Mouse (Mus musculus) urinary bladder, adult 18-20 months (tissue): ENCODE measurements around the gene Nudt19.
"Not testable (repeated sequence)": the region's sequence is repeated elsewhere in the genome, so short reads cannot be mapped to it uniquely, and the experiment has no call there.

Experiments used
- DNase-seq, 2 experiments: peaks; one replicate each; pipeline ENCODE4 v3.0.0; 2022; ENCODE audit warnings: low spot score in 2 of 2, mixed read lengths in 2 of 2

Gene Nudt19

DNA sequence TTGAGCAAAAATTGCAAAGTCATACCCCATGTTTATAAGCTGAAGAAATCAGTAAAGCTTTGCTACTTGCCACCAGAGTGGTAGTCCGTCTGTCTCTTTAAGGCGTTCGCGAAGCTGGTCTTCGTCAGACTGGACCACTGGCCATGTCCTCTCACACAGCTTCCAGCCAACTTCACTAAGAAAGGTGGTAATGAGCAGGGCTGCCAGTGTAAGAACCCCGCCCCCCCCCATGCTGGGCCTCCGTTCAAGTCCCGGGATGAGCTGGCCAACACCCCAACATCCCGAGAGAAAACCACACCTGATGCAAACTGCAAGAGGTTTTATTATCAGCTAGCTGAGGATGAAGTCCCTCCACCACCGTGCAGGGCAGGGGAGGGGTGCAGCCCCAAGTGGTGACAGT is 8.8 kb upstream of the Nudt19 start:
- DNase-seq = not testable (repeated sequence)

DNA sequence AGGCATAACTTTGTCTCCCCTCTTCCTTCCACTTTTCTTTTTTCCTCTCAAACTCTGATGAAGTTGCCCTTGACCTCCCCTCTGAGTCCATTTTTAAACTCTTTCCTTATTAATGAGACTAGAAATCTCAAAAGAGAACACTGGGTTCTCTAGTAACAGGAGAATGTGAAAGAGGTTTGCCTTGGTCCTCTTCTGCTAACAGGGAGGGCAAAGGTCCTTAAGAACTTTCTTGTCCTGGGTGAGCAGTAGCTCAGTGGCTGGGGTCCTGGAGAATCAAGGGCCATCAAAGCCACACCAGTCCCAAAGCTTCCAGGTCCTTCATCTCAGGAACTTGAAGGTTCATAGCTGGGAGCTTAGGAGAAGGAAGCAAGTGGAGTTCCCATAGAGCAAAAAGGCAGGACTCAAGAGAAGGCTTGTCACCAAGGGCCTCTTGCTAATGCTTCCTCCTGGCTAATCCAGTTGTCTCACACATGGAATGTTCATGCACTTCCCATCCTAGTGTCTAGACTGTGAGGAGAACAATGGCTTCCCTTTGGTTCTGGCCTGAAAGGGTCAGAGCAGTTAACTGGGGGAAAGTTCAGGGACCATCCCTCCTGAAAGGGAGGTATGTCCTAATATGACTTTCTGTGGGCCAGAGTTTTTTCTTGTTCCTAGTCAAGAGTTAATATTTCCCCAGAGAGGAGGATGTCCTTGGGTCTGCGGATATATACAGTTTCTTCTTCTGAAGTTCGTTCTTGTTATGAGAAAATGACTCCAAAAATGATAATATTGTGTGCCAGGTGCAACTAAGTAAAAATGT is 8.2 kb upstream of the Nudt19 start:
- no peak for DNase-seq

DNA sequence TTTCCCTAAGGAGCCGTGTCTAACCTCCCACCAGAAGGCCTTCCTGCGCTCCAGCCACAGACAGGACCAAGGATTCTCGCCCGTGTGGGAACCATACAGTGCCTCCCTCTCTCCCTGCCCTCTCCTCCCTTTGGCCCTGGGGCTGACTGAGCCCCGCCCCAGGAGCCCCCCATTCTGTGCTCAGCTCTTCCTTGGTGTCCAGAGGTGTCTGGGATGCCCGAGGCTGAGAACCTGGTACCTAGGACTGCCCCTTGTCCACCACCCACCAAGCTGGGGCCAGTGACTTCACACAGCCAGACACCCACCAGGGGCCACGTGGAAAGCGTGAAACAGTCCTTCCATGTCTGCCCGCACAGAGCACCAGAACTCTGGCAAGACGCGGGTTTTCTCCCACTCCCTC is 7.0 kb upstream of the Nudt19 start:
- DNase-seq = no peak

DNA sequence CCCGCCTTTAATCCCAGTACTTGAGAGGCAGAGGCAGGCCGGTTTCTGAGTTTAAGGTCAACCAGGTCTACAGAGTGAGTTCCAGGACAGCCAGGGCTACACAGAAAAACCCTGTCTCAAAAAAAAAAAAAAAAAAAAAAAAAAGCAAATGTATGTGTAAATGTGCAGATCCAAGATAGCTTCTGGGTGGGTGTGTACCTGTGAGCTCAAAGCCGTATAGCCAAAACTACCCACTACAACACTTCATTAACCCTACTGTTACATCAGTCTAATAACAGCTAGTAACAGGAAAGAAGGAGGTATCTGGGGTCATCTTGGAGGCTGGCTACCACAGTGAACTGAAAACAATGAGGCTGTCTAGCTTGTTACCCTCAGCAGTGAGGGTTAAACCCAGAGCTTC is 3.7 kb upstream of the Nudt19 start:
- no peak for DNase-seq

DNA sequence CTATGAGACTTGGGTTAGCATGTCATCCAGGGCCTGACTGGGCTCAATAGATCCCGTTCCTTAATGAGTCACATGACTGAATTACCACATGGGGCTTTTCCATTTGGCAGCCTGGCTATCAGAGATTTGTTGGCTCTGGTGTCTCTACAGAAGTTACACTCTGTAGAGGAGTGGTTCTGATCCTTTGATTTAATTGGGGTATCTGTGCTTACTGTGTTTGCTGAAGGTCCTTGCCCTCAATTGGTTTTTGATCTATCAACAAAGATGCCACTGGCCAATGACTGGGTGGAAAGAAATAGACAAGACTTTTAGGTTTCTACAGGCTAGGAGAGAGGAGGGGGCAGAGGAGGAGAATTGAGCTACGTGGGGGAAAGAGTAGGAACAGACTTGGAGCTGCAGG is 2.6 kb upstream of the Nudt19 start:
- DNase-seq = no peak

DNA sequence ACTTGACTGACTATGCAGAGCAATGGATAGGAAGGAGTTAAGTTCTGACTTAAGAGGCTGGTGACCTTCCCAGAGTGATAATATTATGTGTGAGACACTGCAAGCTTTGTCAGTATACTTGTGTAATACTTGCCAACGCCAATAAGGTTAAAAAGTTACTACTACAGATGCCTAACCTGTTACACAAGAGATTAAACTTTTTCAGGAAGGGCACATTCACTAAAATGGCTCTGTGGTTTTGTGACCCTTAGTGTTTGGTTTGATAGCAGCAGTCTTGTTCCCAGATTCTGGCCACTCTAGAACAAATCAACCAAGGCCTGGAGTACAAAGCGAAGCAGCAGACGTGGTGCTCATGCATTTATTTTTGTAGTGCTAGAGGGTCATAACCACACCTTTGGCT is 1.5 kb upstream of the Nudt19 start:
- DNase-seq = no peak

DNA sequence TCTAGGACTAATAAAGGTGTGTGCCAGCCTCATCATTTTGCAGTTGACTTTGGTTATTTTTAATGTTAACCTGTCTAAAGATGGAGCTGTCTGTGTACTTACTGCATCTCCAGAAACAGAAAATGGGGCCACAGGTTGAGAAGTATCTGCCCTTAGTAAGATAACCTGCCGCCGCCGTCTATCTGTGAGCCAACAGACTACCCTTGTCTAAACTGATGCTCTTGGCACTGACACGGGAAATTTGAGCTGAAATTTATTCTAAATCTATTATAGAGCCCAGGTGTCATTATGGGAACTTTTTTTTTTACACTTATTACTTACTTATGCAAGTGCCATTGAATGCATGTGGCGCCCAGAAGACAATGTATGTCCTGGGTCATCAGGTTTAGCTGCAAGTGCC is 801 bp upstream of the Nudt19 start:
- DNase-seq = no peak

DNA sequence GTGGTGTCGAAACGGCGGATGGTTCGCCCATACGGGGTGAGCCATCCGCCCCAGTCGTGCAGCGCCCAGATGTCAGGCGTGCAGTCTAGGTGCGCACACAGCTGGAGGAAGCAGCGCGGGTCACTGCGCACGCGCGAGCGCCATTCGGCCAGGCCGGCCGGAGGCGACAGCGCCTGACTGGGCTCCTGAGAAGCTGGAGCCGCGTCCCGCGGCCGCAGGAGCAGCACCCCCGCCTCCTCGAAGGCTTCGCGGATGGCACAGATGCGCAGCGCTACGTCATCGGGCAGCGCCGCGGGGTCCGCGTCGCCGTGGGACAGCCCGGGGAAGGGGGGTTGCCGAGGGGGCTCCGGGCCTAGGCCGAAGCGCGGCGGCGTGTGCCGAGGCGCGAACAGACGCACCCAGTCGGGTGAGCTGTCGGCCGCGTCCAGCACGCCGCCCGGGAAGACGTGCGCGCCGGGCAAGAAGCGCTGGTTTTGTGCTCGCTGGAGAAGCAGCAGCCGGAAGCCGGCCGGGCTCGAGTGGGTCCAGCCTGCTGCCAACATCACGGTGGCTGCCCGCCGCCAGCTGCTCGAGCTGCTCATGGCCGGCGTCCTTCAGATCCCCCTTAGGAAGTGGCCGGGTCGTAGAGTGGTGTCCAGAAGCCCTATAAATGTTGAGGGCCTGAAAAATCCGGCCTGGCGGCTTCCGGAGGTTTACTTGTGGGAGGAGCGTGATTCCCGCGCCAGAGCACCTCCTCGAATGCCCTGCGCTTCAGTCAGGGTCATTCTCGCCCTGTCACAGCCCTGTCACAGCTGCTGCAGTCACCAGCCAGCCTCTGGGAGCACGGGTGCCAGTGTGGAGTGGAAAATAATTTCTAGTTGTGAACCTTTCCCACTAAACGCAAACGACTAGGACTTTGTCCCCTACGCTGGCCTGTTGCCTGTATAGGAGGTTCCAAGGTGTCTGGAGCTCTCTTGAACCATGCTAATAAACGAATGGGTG is 590 bp downstream of the Nudt19 start:
- peak; percentile 73 to 78 for DNase-seq

DNA sequence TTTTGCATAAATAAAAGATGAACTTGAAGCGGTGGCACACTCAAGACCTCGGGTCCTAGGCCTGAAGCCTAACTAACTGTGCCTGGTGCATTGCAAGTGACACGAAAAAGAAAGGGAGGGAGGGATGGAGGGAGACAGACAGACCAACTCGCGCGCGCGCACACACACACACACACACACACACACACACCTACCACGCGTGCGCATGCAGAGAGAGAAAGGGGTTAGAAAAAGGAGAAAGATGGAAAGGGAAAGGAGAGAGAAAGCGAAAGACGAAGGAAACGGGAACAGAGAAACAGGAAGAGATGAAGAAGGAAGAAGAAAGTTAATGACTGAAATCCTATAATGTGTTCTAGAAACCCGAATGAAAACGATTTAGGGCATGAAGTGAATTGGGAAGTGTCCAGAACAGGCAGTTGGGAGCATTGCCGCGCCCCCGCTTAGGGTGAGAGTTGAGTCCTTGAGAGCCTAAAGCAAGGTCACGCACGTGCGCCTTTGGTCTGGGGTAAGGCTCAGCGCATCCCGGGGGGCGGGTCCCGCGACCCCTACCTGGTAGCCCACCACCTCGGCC is 1.4 kb downstream of the Nudt19 start:
- DNase-seq = no peak

DNA sequence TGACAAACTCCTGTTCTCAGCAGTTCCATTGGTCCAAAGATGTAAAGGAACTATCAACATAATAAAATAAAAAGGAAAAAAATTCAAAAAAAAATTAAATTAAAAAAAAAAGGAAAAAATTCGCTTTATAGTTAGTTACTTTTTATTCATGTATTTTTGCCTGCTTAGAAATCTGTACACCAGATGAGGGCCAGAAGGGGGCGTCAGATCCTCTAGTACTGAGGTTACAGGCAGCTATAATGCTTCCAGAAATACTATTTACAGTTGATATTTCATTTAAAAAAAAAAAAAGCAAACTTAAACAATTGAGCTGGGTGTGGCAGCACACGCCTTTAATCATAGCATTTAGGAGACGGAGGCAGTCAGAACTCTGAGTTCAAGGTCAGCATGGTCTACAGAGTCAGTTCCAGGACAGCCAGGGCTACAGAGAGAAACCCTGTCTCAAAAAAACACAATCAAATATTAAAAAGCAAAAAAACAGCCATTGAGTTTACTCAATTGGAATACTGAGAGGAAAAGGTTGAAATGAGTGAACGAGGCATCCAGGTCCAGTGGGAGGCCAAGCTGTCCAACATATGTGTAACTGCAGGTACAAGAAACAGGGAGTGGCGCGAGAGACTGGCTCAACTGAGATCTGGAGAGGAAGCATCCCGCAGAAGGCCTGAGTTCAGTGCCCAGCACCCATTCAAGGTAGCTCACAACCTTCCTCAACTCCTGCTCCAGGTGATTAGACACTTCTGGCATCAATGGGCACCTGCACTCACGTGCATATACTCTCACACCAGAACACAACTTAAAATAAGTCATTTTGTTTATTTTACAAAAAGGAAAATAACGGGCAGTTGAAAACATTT is 2.1 kb downstream of the Nudt19 start:
- DNase-seq = no peak

DNA sequence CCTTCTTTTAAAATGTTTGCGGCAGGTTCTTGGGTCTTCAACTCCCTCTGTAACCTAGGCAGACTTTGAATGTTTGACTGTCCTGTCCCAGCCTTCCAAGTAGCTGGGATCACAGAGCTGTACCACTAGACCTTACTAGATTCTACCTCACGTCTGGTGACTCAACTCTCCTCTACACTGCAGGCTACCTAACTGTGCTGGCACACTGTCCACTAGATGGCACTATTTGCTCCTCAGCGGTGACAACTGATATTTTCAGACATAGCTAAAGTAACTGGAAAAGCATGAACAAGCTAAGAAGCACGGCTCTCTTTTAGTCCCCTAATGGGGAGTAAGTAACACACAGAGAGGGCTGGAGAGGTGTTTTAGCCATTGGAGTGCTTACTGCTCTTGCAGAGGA is 10.2 kb downstream of the Nudt19 start:
- DNase-seq = peak in 1 of 2 experiments; percentile 11

DNA sequence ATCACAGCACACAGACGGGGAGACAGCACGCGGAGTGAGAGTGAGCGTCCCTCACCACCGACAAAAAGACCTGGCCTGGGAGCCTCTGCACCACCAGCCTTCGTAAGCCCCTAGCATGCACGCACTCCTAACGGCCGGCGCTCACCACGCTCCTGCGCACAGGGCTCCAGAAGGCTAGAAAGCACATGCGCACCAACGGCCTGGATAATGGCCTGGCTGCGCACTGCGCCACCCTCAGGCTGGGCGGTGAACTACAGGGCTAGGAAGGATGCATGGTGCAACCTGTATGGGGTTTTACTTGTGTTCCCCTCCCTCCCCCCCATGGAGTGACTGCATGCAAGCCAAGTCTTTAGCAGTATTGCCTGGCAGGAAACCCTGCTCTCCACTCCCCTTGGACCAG is 18.5 kb downstream of the Nudt19 start, which contains the start of gene Tdrd12:
Gene Tdrd12, minus strand, starts transcription at position 184 of the 400 bp plus-strand sequence.
- DNase-seq = no peak

DNA sequence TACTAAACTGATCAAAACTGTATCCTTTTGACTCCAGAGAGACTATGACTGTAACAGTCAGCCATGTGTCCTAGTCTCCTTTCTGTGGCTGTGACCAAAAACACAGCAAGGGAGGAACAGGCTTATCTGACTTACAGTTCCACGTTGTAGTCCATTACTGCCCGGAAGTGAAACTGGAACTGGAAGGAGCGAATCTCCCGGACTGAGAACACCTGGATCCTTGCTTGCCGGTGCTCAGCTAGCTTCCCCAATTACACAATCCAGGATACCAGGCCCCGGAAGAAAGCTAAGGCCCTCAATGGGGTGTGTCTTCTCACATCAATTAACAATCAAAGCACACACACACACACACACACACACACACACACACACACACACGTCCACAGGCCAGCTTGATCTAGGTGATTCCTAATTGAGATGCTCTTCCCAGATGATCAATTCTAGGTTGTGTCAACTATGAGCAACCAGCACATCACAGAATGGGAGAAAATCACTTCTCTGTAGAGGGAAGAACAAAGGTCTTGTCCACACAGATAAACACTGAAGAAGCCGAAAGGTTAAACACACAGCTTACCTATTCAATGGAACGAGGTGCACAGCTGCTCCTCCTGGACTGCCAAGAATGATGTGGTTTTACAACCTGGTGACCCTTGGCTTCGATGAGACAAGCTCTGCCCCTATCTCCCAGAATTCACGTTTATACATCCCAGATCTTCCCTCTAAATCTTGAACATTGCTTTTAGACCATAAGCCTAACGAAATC is 20.2 kb downstream of the Nudt19 start:
- no peak for DNase-seq

DNA sequence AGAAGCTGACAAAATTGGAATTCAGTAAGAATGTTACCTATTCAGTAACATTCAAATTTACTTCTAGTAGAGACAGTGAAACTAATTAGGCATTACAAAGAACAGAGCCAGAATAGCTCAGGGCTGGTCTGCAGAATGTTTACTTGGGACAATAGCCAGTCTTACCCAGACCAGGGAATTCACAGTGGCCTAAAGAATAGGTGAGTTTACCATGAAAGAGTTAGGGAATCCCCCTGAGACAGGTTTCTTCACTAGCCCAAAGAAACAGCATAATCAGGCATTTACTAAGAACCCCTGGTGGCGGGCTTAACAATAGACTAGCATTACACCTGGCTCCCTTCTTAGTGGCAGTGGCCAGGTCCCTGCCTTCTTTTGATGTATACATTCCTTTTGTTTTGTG is 25.6 kb downstream of the Nudt19 start:
- not testable (repeated sequence) for DNase-seq

DNA sequence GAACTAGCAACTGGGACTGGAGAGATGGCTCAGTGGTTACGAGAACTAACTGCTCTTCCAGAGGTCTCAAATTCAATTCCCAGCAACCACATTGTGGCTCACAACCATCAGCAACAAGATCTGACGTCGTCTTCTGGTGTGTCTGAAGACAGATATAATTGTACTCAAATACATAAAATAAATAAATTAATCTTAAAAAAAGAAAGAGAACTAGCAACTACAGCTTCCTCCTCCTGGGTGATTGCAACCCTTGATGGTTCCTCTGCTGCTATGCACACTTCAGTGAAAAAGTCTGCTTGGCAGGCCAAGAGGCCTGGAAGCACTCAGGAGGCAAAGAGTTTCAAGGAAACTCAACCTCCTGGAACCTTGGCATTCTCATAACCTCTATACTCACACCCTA is 26.1 kb downstream of the Nudt19 start:
- DNase-seq = no peak

DNA sequence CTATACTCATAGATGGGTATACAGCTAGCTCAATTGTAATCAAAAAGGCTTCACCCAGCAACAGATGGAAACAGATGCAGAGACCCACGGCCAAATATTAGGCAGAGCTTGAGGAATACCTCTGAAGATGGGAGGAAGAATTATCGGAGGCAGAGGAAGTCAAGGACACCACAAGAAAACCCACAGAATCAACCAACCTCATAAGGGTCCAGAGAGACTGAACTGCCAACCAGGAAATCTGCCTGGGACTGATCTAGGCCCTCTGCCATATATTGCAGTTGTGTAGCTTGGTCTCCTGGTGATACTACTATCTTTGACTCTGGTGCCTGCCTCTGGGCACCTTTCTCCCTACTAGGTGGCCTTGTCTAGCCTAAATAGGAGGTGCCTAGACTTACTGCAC is 29.3 kb downstream of the Nudt19 start:
- no peak for DNase-seq

DNA sequence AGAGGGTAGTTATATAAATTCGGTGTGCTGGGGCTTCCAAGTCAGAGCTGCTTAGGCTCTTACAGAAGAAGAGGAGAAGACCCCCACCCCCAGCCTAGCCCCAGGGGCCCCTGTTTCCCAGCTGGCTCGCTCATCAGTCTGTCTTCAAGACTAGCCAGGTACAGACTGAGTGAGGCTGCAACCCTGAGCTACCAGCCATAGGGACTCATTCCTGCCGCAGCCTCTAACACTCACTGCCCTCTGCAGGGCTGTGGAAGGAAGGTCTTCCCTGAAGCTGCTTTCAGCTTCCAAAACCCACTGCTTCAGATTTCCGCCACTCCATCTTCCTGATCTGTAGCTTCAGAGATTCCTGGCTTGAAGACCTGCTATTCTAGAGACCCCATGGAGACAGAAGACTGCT is 54.1 kb downstream of the Nudt19 start:
- DNase-seq = no peak

DNA sequence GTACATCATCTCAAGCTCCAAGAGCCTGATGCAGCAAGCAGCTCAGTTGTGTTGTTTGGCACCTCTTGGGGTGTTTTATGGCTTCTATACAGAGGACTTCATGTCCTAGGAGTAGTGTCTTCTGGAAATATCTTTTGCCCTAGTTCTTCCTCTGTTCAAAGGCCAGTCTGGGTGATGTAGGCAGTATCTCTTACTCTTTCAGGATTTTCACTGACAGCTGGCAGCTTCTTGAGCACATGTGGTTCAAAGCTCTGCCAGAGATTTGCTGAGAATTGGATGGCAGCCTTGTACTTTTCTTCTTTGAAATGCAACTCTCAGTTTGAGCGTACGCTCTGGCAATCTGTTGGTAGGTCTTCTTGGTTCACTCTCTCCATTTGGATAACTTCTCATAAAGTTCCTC is 58.6 kb downstream of the Nudt19 start:
- no peak for DNase-seq
